Mouse (Mus musculus): ENCODE data around the gene Pih1d3. TPM values are rescaled to one million over a fixed set of nuclear protein-coding genes. Genes with fewer than 3 reads are reported as not detected.

Gene Pih1d3
- not detected for total RNA-seq (2021)
- long read RNA-seq, experiment 1 = 0 reads
- long read RNA-seq, experiment 2 = 0 reads

DNA sequence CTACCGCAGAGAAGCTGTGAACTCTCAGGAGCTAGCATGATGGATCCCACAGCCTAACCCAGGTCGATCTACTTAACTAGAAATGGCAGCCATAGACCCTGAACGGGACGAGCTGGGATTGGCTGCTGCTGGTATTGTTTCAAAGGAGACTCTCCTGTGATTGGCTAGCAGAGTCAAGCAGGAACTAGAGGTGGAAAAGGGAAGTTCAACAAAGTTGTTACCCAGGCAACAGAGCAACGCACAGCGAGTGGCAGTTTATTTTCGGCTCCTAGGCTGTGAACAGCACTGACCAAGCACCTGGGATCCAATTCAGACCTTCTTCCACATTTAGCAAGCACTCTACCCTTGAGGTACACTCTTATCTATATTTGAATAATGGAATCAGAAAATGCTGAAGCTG lies at the start of gene Pih1d3, which contains the start of gene 4931428L18Rik:
Gene Pih1d3, plus strand, starts transcription at position 275 of the 400 bp plus-strand sequence.
Gene 4931428L18Rik, minus strand, starts transcription at position 121 of the 400 bp plus-strand sequence.
- intact Hi-C loops (cut with DNase I; ENCODE audit: low total_unique reads) = no loop called here

GRCm38 (mm10) chr1:31175401-31175800 lies 47.2 kb upstream of the Pih1d3 start:
- intact Hi-C loops (cut with DNase I; ENCODE audit: low total_unique reads) = no loop called here

More for the DNA sequence above, at the start of gene Pih1d3, which contains the start of gene 4931428L18Rik:
- no peak for DNase-seq

DNA sequence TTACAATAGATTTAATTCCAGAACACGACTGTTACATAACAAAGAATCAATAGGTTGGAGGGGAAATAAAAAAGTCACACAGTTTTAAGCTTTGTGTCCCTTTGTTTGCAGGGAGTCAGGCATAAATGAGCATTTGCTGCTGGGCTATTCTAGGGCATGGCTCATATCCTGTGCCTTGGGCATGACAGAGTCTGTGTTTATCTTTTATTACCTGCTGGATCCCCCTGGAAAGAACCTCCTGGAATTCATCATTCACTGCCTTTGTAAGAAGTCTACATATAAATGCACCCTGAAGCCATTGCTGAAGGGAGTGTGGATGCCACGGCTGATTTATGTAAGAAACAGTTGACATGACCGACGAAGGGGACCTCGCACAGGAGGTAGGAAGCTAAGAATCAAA lies 46.5 kb upstream of the Pih1d3 start, which contains the start of gene Lgsn:
Gene Lgsn, plus strand, starts transcription at position 301 of the 400 bp plus-strand sequence.
- intact Hi-C loops (cut with DNase I; ENCODE audit: low total_unique reads) = no loop called here
- no peak for DNase-seq

More at GRCm38 (mm10) chr1:31175401-31175800, 47.2 kb upstream of the Pih1d3 start:
- DNase-seq = no peak

DNA sequence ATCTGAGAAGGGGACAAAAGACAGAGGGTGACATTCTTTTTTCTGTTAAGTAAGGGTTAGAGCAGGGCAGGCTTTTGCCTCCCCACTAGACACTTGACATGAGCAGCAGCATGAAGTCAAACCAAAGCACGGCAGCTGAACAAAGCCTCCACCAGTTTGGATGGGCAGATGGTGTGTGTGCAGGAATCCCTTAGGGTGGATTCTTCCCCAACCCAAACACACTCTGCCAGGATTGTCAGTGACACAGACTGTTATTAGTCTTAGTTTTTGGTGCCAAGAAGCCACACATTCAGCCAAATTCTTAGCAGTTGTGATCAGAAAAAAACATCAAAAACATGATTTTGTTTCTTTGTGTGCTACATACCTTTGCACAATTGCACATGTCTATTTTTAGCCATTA lies 44.4 kb upstream of the Pih1d3 start:
- intact Hi-C loops (cut with DNase I; ENCODE audit: low total_unique reads) = no loop called here

GRCm38 (mm10) chr1:31190237-31190866 lies 32.3 kb upstream of the Pih1d3 start:
- intact Hi-C loops (cut with DNase I; ENCODE audit: low total_unique reads) = no loop called here
- no peak for DNase-seq

More for the DNA sequence above, 44.4 kb upstream of the Pih1d3 start:
- DNase-seq = no peak

- DNase-seq = no peak
- intact Hi-C loops (cut with DNase I; ENCODE audit: low total_unique reads) = no loop called here
Observed at GRCm38 (mm10) chr1:31195633-31196032, 27.0 kb upstream of the Pih1d3 start.

DNA sequence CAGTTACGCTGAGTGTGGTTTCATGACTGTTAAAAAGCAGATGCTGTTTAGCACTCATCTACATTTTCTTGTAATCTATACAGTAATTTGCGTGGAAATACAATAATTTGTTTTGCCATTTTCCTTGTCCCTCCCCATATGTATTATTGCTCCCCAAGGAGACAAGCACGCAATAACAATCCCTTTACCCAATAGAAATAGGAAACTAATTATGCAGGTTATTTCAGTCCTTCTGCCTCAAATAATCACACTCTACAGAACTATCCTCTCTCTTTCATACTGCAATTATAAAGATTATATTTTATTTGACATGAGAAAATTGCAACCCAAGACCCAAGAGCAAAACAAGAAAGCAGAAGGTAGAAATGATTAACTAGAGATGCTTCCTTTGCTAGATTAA lies 25.7 kb upstream of the Pih1d3 start:
- intact Hi-C loops (cut with DNase I; ENCODE audit: low total_unique reads) = no loop called here
- no peak for DNase-seq

- DNase-seq = no peak
- intact Hi-C loops (cut with DNase I; ENCODE audit: low total_unique reads) = no loop called here
Observed at GRCm38 (mm10) chr1:31203771-31204170, 18.9 kb upstream of the Pih1d3 start.

- no peak for DNase-seq
- intact Hi-C loops (cut with DNase I; ENCODE audit: low total_unique reads) = no loop called here
Observed at GRCm38 (mm10) chr1:31205346-31205745, 17.3 kb upstream of the Pih1d3 start.

DNA sequence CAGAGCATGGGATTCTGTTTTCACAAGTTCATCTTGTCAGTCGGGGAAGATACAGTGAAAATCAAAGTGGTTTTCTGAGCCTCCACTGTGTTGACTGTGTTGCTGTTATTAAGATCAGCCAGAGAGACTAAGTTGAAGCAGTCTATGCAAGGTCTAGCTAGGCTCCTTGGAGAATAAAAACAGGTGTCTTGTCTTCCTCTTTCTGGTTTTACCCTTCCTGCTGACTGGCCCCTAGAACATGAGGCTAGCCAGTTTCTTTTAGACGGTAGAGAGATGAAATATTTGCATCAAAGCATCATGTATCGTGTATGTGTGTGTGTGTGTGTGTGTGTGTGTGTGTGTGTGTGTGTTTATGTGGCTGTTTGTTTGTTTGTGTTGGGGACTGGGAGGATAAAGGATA lies 16.9 kb upstream of the Pih1d3 start:
- no peak for DNase-seq

GRCm38 (mm10) chr1:31210144-31210543 lies 12.5 kb upstream of the Pih1d3 start:
- DNase-seq = peak; percentile 15
- intact Hi-C loops (cut with DNase I; ENCODE audit: low total_unique reads) = no loop called here

More for the DNA sequence above, 16.9 kb upstream of the Pih1d3 start:
- intact Hi-C loops (cut with DNase I; ENCODE audit: low total_unique reads) = no loop called here

DNA sequence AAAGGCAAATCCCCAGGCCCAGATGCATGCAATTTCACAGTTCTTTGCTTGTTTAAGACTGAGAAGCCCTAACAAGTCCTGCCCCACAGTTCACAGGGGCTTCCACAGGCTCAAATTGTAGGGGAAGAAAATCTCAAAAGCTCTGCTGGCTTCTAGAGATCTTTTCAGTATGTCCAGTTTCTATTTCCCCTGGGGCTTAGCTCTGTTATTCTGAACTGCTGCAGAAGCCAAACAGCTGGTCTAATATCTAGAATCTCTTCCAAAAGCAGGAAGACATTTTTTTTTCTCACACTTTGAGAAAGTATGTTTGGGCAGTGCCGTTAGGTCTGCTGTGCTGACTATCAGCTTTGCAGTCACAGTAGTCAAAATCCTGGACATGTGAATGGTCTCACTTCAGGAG lies 7.8 kb upstream of the Pih1d3 start:
- intact Hi-C loops (cut with DNase I; ENCODE audit: low total_unique reads) = no loop called here
- DNase-seq = no peak

- DNase-seq = no peak
- intact Hi-C loops (cut with DNase I; ENCODE audit: low total_unique reads) = no loop called here
Observed at GRCm38 (mm10) chr1:31220599-31221250, 1.9 kb upstream of the Pih1d3 start.

GRCm38 (mm10) chr1:31233319-31234036 lies 10.8 kb downstream of the Pih1d3 start:
- DNase-seq = no peak
- intact Hi-C loops (cut with DNase I; ENCODE audit: low total_unique reads) = no loop called here

- DNase-seq = no peak
Observed at GRCm38 (mm10) chr1:31260218-31260923, 37.7 kb downstream of the Pih1d3 start.

More at GRCm38 (mm10) chr1:31260218-31260923, 37.7 kb downstream of the Pih1d3 start:
- intact Hi-C loops (cut with DNase I; ENCODE audit: low total_unique reads) = no loop called here

Other genes starting within 250 kb of the Pih1d3 start
- not detected for gene AC153137.1, start 244.9 kb upstream of the Pih1d3 start, total RNA-seq (2021)
- gene Lgsn, start 46.4 kb upstream of the Pih1d3 start, total RNA-seq (2021) = not detected
- not detected for gene 4931428L18Rik, start 154 bp upstream of the Pih1d3 start, total RNA-seq (2021)

Measured in gastrocnemius, postnatal 14 days (tissue).